26 mouse cellular contexts compared by ENCODE assay signal in genomic region chr4:150151045-150151444, GRCm38 (mm10). TPM values are rescaled to one million over a fixed set of nuclear protein-coding genes. Genes with fewer than 3 reads are reported as not detected.
DNase-seq lines count a peak whose midpoint lies in the region; TF ChIP-seq lines count a peak whose summit lies in the region.
"Had no signal": no experiment of that assay in that cellular context is flagged by ENCODE, and none has a peak within 500 bp of the region (broad histone marks: within the 10 kb centered on the region; RNA-seq: fewer than 3 reads in every experiment).

No protein-coding gene starts in this region.

- WGBS in liver, adult 2 months, result 86% methylated on average over 7 of the region's 7 CpGs

- no peaks in the 10 kb centered on the region for H3K27me3 ChIP-seq in liver, adult 2 months (ENCODE audit: control insufficient read depth, insufficient read depth, low read length)
- H3K27me3 ChIP-seq: CH12.LX; heart, embryonic 12.5 days; midbrain, embryonic 12.5 days; neural tube, embryonic 15.5 days; stomach, embryonic 15.5 days had no signal

- H3K27ac ChIP-seq in liver, adult 2 months (replicated peaks; ENCODE audit: insufficient read depth, low read depth, low read length), result no peak overlapping the region
- H3K27ac ChIP-seq: forebrain, embryonic 13.5 days; left cerebral cortex, adult 2 months; midbrain, embryonic 12.5 days; neural tube, embryonic 15.5 days; stomach, embryonic 15.5 days had no signal

- H3K79me2 ChIP-seq in liver, adult 2 months (ENCODE audit: control insufficient read depth, insufficient read depth, low read length), result no peaks in the 10 kb centered on the region

- no peak for TF ChIP-seq POLR2A in liver, adult 2 months (IDR thresholded peaks at IDR 0.05; ENCODE audit: extremely low read depth, insufficient read depth, low read length)

- H3K4me3 ChIP-seq in liver, adult 2 months (ENCODE audit: insufficient read depth, low read depth, low read length), result no peak overlapping the region
- H3K4me3 ChIP-seq: forebrain, embryonic 13.5 days; heart, embryonic 12.5 days; left cerebral cortex, adult 2 months; midbrain, embryonic 12.5 days; myocyte; neural tube, embryonic 15.5 days; stomach, embryonic 15.5 days had no signal

- no peak overlapping the region for H3K9ac ChIP-seq in liver, adult 2 months (ENCODE audit: low read depth, low read length)
- H3K9ac ChIP-seq: forebrain, embryonic 13.5 days; heart, embryonic 12.5 days; midbrain, embryonic 12.5 days; neural tube, embryonic 15.5 days; stomach, embryonic 15.5 days had no signal

- TF ChIP-seq CTCF in liver, adult 2 months (IDR thresholded peaks at IDR 0.05; ENCODE audit: low read depth, low read length), result peak; percentile 42; the same call in 1 of the 2 replicates

- H3K4me1 ChIP-seq in liver, adult 2 months (ENCODE audit: control insufficient read depth, insufficient read depth, low read length), result no peaks in the 10 kb centered on the region; the same call in 1 of the 2 replicates
- H3K4me1 ChIP-seq: forebrain, embryonic 13.5 days; midbrain, embryonic 12.5 days; neural tube, embryonic 15.5 days; stomach, embryonic 15.5 days had no signal

- H3K36me3 ChIP-seq in liver, adult 2 months (ENCODE audit: control insufficient read depth, insufficient read depth, low read length), result no peaks in the 10 kb centered on the region
- H3K36me3 ChIP-seq: heart, embryonic 12.5 days; midbrain, embryonic 12.5 days; neural tube, embryonic 15.5 days; stomach, embryonic 15.5 days had no signal

- DNase-seq in liver, adult 2 months (ENCODE audit: extremely low read depth, low read depth, low spot score), result no peak
- DNase-seq in liver (no peak), 416B (ENCODE audit: low read depth) (peak; percentile 24), A20 (ENCODE audit: low read depth, low spot score) (peak; percentile 43), R1 (ENCODE audit: low read depth, low spot score) (peak; percentile 73)
- no peak for DNase-seq in right cerebral cortex, postnatal 25 days
- no peak for DNase-seq in left cerebral cortex, adult 18-20 months (ENCODE audit: low spot score in 2 of 2)
- DNase-seq: adrenal gland, adult 8-10 months; cerebellum, adult 18-20 months; cerebellum, postnatal 36 days; gastrocnemius, postnatal 36 days; heart, postnatal 36 days; kidney, adult 8-10 months; lung, adult 18-20 months; thymus, postnatal 25 days had no signal

RNA-seq across cellular contexts. Expression of gene Slc2a7, which starts 2.3 kb away (rescaled TPM):
- not detected in 2 replicates for total RNA-seq in liver, adult 2 months (2014; rRNA removed)
- not detected in 2 replicates for polyA plus RNA-seq in liver, adult 2 months (2012; rRNA removed)
- total RNA-seq in left cerebral cortex, adult 18-20 months (2021), result not detected
- total RNA-seq: adrenal gland, adult 8-10 months; gastrocnemius, postnatal 36 days; heart, postnatal 36 days; left cerebral cortex, adult 2 months had no signal
- polyA plus RNA-seq: forebrain, embryonic 13.5 days; heart, embryonic 12.5 days; hindbrain, embryonic 16.5 days; limb, embryonic 11.5 days; midbrain, embryonic 12.5 days; myocyte; neural tube, embryonic 15.5 days had no signal

RNA-seq across cellular contexts. Expression of gene Slc2a5, which starts 32.0 kb away (rescaled TPM):
- total RNA-seq in liver, adult 2 months (2014; rRNA removed), result 7.8 and 8.0 TPM in 2 replicates
- polyA plus RNA-seq in liver, adult 2 months (2012; rRNA removed), result 2.9 and 3.3 TPM in 2 replicates
- 1 to 10 TPM; 7.3 to 8.2 TPM for total RNA-seq in left cerebral cortex, adult 18-20 months (2021)

RNA-seq across cellular contexts. Expression of gene Car6, which starts 50.1 kb away (rescaled TPM):
- not detected in 2 replicates for total RNA-seq in liver, adult 2 months (2014; rRNA removed)
- polyA plus RNA-seq in liver, adult 2 months (2012; rRNA removed), result not detected in 2 replicates
- not detected for total RNA-seq in left cerebral cortex, adult 18-20 months (2021)
- total RNA-seq: CH12.LX; heart, postnatal 36 days; left cerebral cortex, adult 2 months had no signal
- polyA plus RNA-seq: forebrain, embryonic 13.5 days; heart, embryonic 12.5 days; hindbrain, embryonic 16.5 days; large intestine, adult 2 months; midbrain, embryonic 12.5 days; neural tube, embryonic 15.5 days; stomach, embryonic 15.5 days had no signal

Comparison
In these comparisons a context has a peak if more than half of its experiments do, and no peak if none do; other contexts are left out.
1. DNase-seq: peak in 416B (single experiment), A20 (single experiment) and R1 (single experiment); none in liver, adult 2 months (single experiment), liver (single experiment), right cerebral cortex, postnatal 25 days (single experiment) and left cerebral cortex, adult 18-20 months (0 of 2).